Mouse (Mus musculus): ENCODE measurements around the gene Mrpl50. TPM values are rescaled to one million over a fixed set of nuclear protein-coding genes. Genes with fewer than 3 reads are reported as not detected.
"Not testable (repeated sequence)": the region's sequence is repeated elsewhere in the genome, so short reads cannot be mapped to it uniquely, and the experiment has no call there.

Gene Mrpl50
- total and polyA plus RNA-seq, 3 experiments = 39.1 to 54.5 TPM; not detected in 1

DNA sequence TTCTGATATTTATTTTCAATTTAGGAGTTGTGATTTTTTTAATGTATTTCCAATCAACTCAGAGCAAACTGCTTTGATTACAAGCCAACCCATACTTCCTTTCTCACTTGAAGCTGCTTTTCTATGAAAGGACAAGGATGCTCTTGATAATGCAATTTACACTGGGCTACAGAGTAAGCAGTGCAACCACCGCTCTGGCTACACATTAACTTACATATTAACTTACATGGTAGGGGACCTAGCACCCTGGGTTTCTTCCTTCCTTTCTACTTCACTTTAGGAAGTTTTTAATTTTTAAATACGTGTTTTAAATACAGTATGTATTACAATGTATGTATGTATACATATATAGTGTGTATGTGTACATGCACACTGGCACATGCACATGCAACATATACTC lies 11.7 kb downstream of the Mrpl50 start:
- Histone ChIP-seq H3K9ac (ENCODE audit: control insufficient read depth, low read depth, low read length, poor library complexity, severe bottlenecking) (no peak overlapping the region), H3K27me3 (ENCODE audit: control insufficient read depth in 1 of 2, insufficient read depth in 2 of 2, low read length in 2 of 2) (no peaks in the 10 kb centered on the region), H3K79me2 (ENCODE audit: control insufficient read depth, insufficient read depth, low read length, poor library complexity) (no peaks in the 10 kb centered on the region), H3K4me1 (ENCODE audit: control insufficient read depth in 1 of 2, insufficient read depth in 2 of 2, low read length in 2 of 2) (0 out of 4 replicates have a peak, but pooled peaks cover 0 to 2% of the 10 kb centered on the region in 2 experiments), H3K4me3 (ENCODE audit: control insufficient read depth in 1 of 2, insufficient read depth in 1 of 2, low read depth in 2 of 2, low read length in 2 of 2) (no peak overlapping the region), H3K9me3 (replicated peaks; ENCODE audit: insufficient read depth, low read length) (no peaks in the 10 kb centered on the region), H3K36me3 (ENCODE audit: control insufficient read depth in 1 of 2, insufficient read depth in 2 of 2, low read length in 2 of 2) (peaks cover 0 to 2% of the 10 kb centered on the region in 2 experiments; a peak in 2 of 4 replicates), H3K27ac (ENCODE audit: control insufficient read depth, low read depth, low read length) (no peak overlapping the region)
- TF ChIP-seq USF2 (IDR thresholded peaks at IDR 0.05; ENCODE audit: borderline replicate concordance in 1 of 2, insufficient read depth in 1 of 2, low read depth in 1 of 2, low read length in 2 of 2) = no peak
- TF ChIP-seq MAZ (IDR thresholded peaks at IDR 0.05; ENCODE audit: low read depth, low read length) = no peak
- TF ChIP-seq RAD21 (IDR thresholded peaks at IDR 0.05; ENCODE audit: low read depth, low read length) = no peak
- TF ChIP-seq TBP (IDR thresholded peaks at IDR 0.05; ENCODE audit: low read depth, low read length) = no peak
- no peak for TF ChIP-seq GATA1 (IDR thresholded peaks at IDR 0.05; ENCODE audit: low read depth, low read length)
- TF ChIP-seq KAT2A (conservative IDR thresholded peaks at IDR 0.05; ENCODE audit: low read depth, low read length) = no peak
- no peak for TF ChIP-seq BHLHE40 (IDR thresholded peaks at IDR 0.05; ENCODE audit: borderline replicate concordance, low read depth, low read length)
- no peak for DNase-seq (ENCODE audit: low read depth, low spot score)

DNA sequence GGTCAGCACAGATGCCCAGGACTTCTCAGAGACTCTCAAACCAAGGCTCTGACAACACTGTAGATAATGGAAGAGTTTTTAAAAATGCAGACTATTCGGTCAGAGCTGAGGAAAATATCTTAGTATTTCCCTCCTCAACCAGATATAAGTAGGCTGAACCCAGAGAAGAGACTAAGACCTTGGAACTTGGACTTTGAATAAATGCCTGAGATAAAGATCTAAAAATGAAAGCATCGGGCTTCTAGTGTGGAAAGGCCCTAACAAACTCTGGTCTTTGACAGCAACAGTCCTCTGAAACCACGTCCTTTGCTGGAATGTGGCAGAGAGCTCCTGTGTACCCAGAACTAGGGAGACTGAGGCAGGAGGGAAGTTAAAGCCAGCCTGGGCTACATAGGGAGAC lies 14.5 kb downstream of the Mrpl50 start, which contains the start of gene Baat:
Gene Baat (minus strand): TSS at position 172 of the 400 bp plus-strand sequence.
- H3K27ac ChIP-seq (ENCODE audit: control insufficient read depth, low read depth, low read length) = no peak within 1 kb of the TSS
- no peaks in the 10 kb centered on the region for H3K36me3 ChIP-seq (ENCODE audit: control insufficient read depth in 1 of 2, insufficient read depth in 2 of 2, low read length in 2 of 2)
- H3K9ac ChIP-seq (ENCODE audit: control insufficient read depth, low read depth, low read length, poor library complexity, severe bottlenecking) = no peak within 1 kb of the TSS
- no peak for DNase-seq (ENCODE audit: low read depth, low spot score)
- H3K79me2 ChIP-seq (ENCODE audit: control insufficient read depth, insufficient read depth, low read length, poor library complexity) = no peaks in the 10 kb centered on the region
- no peak within 1 kb of the TSS for H3K4me3 ChIP-seq (ENCODE audit: control insufficient read depth in 1 of 2, insufficient read depth in 1 of 2, low read depth in 2 of 2, low read length in 2 of 2)
- TF ChIP-seq POLR2A (IDR thresholded peaks at IDR 0.05; ENCODE audit: control insufficient read depth in 1 of 2, insufficient read depth in 1 of 2, low read depth in 1 of 2, low read length in 2 of 2, poor library complexity in 1 of 2) (no peak), MAZ (IDR thresholded peaks at IDR 0.05; ENCODE audit: low read depth, low read length) (no peak)
- 0 out of 4 replicates have a peak, but pooled peaks cover 0 to 2% of the 10 kb centered on the region in 2 experiments for H3K4me1 ChIP-seq (ENCODE audit: control insufficient read depth in 1 of 2, insufficient read depth in 2 of 2, low read length in 2 of 2)
- H3K9me3 ChIP-seq (replicated peaks; ENCODE audit: insufficient read depth, low read length) = no peaks in the 10 kb centered on the region
- no peaks in the 10 kb centered on the region for H3K27me3 ChIP-seq (ENCODE audit: control insufficient read depth in 1 of 2, insufficient read depth in 2 of 2, low read length in 2 of 2)

DNA sequence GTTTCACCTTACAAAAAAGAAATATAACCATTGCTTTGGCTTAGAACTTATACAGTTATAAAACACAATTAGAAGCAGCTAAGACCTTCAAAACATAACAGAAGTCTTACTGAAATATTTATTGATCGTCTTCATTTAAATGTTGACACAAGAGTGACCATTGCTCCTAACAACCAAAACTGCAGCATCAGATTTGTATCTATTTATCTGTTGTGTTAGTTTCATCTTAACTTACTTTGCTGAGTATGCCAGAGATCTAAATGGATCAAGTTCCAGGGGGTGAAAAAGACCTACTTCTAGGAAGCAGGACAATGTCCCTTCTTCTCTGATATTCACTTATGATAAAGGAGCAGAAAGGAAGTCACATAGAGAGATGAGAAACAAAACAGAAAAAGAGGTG lies 17.3 kb downstream of the Mrpl50 start:
- H3K27ac ChIP-seq (ENCODE audit: control insufficient read depth, low read depth, low read length) = no peak overlapping the region
- TF ChIP-seq NRF1 (IDR thresholded peaks at IDR 0.05; ENCODE audit: insufficient read depth, low read depth, low read length, poor library complexity, severe bottlenecking) = no peak
- TF ChIP-seq RAD21 (IDR thresholded peaks at IDR 0.05; ENCODE audit: low read depth, low read length) = no peak
- no peaks in the 10 kb centered on the region for H3K79me2 ChIP-seq (ENCODE audit: control insufficient read depth, insufficient read depth, low read length, poor library complexity)
- no peak for DNase-seq (ENCODE audit: low read depth, low spot score)
- H3K4me3 ChIP-seq (ENCODE audit: control insufficient read depth in 1 of 2, insufficient read depth in 1 of 2, low read depth in 2 of 2, low read length in 2 of 2) = no peak overlapping the region
- no peaks in the 10 kb centered on the region for H3K27me3 ChIP-seq (ENCODE audit: control insufficient read depth in 1 of 2, insufficient read depth in 2 of 2, low read length in 2 of 2)
- no peak overlapping the region for H3K9ac ChIP-seq (ENCODE audit: control insufficient read depth, low read depth, low read length, poor library complexity, severe bottlenecking)
- H3K4me1 ChIP-seq (ENCODE audit: control insufficient read depth in 1 of 2, insufficient read depth in 2 of 2, low read length in 2 of 2) = 0 out of 4 replicates have a peak, but pooled peaks cover 0 to 2% of the 10 kb centered on the region in 2 experiments
- no peaks in the 10 kb centered on the region for H3K9me3 ChIP-seq (replicated peaks; ENCODE audit: insufficient read depth, low read length)
- H3K36me3 ChIP-seq (ENCODE audit: control insufficient read depth in 1 of 2, insufficient read depth in 2 of 2, low read length in 2 of 2) = no peaks in the 10 kb centered on the region

DNA sequence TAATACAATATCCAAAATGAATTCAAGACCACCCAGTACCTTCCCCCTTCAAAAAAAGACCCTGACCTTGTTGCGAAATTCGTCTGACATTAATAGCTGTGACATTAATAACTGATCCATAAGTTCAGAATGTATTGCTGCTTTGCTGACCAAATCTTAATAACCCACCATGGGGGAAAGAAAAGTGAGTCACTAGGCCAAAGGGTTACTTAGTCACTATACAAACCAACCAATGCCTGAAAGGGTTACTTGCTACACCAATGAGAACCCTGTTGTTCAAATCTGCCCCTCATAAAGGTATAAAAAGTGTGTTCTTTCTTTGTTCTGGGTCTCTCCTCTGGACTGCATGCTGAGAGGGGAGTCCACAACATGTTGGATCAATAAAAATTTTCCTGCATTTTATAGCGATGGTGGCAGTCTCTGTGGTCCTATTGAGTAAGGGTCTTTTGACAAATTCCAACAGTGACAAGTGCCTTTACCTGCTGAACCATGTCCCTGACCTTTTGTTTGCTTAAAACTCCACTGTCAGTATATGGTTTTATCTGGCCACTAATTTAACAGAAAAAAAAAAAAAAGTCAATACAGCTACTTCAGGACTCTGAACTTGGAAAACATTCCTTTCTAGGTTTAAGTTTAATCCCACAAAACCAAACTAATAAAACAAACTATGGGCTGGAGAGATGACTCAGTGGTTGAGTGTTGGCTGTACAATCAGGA lies 34.8 kb downstream of the Mrpl50 start:
- H3K27me3 ChIP-seq (ENCODE audit: control insufficient read depth in 1 of 2, insufficient read depth in 2 of 2, low read length in 2 of 2); H3K36me3 ChIP-seq (ENCODE audit: control insufficient read depth in 1 of 2, insufficient read depth in 2 of 2, low read length in 2 of 2); H3K27ac ChIP-seq (ENCODE audit: control insufficient read depth, low read depth, low read length): not testable (repeated sequence)

More for the DNA sequence above, 34.8 kb downstream of the Mrpl50 start:
- H3K4me3 ChIP-seq (ENCODE audit: control insufficient read depth in 1 of 2, insufficient read depth in 1 of 2, low read depth in 2 of 2, low read length in 2 of 2); DNase-seq (ENCODE audit: low read depth, low spot score); H3K4me1 ChIP-seq (ENCODE audit: control insufficient read depth in 1 of 2, insufficient read depth in 2 of 2, low read length in 2 of 2); H3K9ac ChIP-seq (ENCODE audit: control insufficient read depth, low read depth, low read length, poor library complexity, severe bottlenecking); H3K9me3 ChIP-seq (replicated peaks; ENCODE audit: insufficient read depth, low read length); H3K79me2 ChIP-seq (ENCODE audit: control insufficient read depth, insufficient read depth, low read length, poor library complexity): not testable (repeated sequence)

Measured in MEL (cell line).